Mouse (Mus musculus): ENCODE data around the gene Ago1. TPM values are rescaled to one million over a fixed set of nuclear protein-coding genes. Genes with fewer than 3 reads are reported as not detected.

Ago1 gene
- 10 to 100 TPM; 29.9 to 38.7 TPM for total RNA-seq (2021)
- long read RNA-seq, experiment 1, partial matches to known transcripts: 3 of 3 reads
- long read RNA-seq, experiment 1, other reads (novel, unspliced or antisense): 0 of 3 reads
- long read RNA-seq, experiment 2, partial matches to known transcripts: 0 of 1 reads
- long read RNA-seq, experiment 2, other reads (novel, unspliced or antisense): 1 of 1 reads

DNA sequence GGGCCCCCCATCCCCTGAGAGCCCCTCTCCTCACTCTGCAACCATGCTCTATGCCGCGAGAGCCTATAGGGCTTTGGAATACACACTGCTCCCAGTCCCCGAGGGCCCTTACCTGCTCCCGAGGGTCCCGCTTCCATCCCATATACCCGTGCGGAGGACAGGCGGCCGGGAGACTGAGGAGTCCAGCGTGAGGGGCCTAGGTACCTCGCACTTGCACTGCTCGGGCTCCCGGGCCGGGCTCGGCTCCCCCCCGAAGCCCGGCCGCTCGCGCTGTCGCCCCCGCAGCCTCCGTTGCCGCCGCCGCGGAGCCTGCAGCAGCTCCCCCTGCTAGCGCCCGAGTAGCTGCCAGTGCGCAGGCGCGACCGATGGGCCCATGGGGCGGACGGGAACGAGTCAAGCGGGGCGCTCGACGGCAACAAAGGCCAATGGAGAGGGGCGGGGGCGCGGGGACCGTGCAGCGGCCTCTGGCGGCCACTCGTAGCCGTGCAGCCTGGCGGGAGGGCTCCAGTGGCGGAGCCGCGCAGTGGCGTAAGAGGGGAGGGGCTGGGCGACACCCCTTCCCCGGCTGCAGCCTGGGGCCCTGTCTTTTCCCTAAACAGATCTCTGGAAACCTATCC, at the start of gene Ago1:
Gene Ago1 (minus strand): TSS at position 299 of the 617 bp plus-strand sequence.
- DNase-seq: peak; percentile 98

DNA sequence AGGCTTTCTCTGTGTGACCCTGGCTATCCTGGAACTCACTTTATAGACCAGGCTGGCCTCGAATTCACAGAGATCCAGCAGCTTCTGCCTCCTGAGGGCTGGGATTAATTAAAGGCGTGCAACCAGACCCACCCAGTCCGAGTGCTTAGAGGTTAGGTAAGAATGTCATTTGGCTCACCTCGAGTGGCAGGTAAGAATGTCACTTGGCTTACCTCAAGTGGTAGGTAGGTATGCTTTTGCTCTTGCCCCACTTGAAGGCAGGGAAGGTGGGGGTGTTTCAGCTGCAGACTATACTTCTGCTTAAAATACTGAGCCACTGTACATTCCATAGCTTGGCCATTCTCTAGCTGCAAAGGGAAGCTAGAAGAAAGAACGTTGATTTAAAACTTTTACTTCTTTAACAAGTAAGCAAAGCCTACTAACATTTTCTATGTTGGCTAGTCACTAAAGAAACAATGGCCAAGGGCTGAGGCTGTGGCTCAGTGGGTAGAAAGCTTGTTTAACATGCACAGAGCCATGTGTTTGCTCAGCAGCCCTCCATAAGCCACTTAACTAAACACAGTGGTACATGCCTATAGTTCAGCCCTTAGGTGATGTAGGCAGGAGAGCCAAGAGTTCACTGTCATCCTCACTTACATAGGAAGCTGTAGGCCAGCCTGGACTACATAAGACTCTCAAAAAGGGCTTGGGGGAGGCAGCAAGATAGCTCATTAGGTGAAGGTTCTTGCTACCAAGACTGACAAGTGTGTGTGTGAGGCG, 44.1 kb upstream of the Ago1 start:
- no peak for DNase-seq

DNA sequence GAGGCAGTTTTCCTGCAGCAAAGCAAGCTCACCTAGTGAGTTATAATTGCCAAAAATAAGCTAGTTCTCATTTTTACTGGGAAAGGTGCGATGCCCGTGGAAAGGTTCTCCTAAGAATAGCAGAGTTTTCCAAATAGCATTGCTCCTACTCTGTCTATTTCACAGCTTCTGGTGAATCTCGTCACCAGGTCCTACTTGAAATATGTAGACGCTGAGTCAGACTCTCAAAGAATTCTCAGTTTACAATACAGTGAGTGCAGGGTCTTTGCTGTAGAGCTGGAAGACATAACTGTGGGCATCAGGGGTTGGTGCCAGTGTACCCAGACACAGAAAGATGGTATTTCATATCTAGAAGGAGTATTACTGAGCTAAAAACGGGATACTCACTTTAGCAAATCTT, 42.6 kb upstream of the Ago1 start:
- no peak for DNase-seq

DNA sequence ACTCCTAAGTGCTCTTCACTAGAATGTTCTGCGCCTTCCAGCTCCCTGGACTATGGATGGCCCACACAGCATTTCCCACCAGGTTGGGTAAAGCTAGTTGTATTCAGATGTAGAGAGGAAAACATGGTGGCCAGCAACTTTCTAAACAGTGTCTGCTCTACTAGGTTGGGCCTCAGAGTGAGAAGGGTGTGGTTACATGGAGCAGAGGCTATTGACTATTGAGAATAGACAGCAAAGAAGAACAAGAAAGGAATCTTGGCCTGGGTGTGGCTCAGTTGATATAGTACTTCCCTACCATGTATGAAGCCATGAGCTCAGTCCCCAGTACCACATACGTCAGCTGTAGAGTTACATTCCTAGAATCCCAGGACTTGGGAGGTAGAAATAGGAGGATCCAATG, 40.7 kb upstream of the Ago1 start:
- no peak for DNase-seq

DNA sequence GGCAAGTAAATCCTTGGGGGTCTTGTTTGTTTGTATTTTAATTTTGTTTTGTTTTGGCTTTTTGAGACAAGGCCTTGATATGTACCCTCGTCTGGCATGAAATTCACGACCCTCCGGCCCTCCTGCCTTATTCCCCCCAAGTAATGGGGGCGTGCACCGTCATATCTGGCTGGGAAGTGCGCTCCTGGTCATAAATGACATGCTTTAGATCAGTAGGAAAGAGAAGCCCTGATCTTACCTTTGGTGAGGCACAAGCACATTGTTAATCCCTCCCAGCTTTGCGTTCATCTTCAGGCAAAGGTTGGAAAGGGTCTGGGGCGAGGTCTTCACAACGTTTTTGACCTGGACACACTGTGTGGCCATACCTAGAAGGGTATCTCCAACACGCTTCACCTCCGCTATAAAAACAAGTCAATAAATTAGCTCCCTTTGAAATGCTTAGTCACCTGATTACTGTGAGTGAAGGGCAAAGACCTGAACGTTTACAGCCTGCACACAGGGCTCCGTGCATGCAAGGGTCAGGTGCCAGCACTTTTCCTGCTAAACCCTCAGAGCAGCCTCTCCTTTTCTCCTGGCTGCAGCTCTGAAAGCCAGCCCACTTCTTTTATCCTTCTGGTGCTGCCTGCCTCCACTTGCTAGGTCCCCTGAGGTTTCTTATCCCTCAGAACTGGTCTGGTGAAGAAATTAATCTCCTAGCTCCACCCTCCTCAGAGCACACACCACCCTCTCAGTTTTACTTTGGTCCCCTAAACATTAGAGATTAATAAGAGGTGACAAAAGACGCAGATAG, 39.9 kb upstream of the Ago1 start:
- DNase-seq: no peak

DNA sequence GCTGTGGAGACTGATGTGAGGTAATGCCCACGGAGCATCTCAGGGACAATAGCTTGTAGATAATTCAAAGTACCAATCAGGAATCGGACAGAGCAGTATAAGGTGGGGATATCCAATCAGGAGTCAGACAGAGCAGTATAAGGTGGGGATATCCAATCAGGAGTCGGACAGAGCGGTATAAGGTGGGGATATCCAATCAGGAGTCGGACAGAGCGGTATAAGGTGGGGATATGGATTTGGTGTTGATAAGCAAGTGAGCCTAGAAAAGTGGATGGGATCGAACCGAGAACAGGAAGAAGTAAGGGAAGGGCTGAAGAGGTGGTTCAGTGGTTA, 34.6 kb upstream of the Ago1 start:
- no peak for DNase-seq

DNA sequence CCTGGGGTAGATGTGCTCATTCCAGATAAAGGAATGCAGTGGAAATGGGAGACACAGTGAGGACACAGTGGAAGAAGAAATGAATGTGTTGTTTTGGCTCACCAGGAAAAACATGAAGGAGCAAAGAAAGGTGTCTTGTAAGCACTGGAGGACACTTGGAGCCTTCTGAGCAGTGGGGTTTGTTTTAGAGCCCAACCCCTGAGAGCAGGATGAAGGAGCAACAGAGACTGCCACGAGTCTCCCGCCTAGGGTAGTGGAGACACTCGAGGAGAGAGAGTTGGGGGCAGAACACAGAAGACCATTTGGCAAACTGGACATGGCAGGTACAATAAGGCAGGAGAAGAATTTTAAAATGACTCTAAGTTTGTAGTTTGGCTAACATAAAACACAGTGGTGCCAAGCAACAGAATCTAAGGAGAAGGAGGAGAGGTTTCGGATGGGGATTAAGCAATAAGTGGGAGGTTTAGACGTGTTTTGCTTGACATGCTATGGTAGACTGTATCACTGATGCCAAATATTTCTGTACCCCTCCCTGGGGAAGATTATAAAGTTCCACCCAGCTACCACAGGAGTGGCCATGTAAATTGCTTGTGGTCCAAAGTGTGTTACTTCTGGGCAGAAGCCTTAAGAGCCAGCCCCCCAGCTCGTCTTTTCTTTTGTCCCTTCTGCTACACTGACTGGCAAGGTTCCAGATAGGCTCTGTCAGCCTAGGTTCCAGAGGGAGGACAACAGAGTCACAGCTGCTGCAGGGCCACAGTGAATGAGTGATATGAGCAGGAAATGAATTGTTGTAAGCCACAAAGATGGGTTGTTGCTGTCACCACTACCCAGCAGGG, 34.0 kb upstream of the Ago1 start:
- no peak for DNase-seq

DNA sequence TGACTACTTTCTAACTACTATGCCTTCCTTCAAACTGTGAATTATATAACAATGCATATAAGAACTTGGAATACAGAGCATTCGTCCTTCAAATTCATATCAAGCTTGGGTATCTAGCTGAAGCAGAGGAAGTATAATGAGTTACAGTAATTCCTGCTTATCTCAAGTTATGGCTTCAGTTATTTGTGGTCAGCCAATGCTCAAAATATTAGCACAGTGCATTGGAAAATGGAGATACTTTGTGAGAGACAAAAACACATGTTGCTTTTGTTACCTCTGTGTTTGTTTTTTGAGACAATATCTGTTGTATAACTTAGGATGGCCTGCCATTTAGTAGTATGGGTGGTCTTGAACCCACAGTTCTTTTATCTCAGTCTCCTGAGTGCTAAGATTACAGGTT, 30.2 kb upstream of the Ago1 start:
- no peak for DNase-seq

DNA sequence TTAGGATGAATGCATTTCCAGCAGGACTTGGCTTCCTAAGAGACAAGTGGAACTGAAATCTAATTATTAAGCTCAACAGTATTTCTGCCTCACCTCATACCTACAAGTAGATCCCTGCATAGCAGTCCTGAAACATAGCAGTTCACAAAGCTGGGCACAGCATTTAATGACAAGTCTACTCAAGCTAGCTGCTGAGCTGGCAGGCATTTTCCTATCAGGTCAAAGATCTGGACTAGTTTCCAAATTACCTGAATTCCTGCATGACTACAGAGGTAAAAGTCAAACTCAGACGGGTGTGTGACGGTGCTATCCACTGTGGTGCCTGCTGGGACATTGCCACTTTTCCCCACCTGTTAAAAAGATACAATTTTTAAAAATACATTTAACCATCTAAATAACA, 28.6 kb upstream of the Ago1 start:
- DNase-seq: no peak

DNA sequence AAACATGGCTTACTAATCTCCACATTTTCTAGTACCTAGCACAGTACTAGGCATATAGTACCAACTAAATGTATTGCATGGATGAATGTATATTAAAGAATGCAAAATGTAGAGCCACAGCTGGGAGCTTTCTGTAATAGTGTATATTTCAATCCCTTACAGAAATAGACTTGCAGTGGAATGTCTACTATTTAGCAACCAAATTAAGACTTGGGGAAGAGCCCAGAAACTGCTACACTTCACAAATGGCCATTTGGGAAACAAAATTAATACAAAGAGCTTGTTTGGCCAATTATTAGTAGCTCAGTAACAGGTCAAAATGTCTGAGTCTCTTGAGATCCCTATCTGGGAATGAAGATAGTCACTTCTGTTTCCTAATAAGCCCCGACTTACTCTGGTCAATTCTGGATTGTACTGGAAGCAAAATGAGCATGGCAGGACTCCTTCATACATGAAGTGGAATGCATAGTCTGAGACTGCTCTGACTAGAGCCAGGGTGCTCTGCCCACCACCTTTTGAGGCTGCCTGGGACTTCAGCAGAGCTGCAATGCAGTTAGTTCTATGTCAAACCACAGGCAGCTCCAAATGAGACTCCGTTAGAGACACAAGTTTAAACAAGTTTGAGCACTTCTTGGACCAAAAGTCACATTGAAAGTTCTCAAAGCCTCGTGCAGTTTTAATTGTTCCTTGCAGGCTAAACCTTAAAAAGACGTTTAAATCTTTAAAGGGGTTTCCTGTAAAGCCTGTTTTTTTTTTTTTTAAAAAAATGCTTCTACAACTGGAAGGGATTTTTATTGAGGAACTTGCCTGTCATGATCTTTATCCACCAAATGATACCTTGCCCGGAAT, 27.8 kb upstream of the Ago1 start:
- DNase-seq: no peak

DNA sequence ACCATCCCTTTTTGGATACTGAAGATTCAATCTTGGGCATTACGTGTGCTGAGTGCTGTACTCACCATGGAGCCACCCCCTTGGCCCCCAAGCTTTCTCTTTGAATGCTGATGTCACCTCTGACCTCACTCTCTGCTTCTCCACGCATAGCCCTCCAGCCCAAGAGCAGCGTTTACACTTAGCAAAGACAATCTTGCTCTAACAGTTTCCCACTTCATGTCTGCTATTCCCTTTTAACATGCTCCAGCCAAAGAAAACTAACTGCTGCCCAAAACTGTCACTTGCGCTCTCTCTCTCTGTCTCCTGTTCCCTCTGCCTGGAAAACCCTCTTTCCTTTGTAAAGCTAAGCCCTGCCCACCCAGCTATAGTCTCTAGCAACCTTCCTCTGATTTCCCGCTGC, 27.1 kb upstream of the Ago1 start:
- DNase-seq: no peak

DNA sequence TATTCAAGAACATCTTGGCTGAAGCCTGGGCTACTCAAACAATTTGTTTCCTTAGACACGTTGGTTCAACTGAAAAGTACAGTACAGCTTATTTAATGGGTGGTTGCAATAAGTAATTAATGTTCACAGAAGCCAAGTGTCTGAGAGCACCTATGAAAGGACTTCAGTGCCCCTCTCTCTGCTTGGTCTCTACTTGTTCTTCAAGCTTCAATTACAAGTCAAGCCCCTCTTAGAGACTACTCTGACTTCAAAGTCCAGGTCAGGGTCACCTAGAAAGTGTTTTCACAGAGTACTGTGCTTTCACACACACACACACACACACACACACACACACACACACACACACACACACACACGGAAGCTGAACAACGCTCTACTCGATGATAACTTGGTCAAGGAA, 25.0 kb upstream of the Ago1 start:
- no peak for DNase-seq

DNA sequence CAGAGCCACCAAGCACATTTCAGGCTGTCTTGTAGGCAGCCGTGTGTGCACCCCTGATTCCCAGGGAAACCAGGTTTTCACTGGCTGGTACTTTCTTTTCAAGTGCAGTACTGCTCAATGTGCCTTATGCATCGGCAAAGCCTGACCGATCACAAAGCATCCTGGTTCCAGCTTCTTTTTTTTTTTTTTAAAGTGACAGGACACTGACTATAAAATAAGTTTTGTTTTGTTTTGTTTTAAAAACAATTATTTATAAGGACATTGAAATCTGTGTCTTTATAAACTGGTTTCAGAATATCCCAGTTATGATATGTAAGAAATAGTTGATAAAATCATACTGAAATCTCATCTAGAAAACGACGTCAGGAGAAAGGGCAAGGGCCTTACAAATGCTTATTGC, 23.6 kb upstream of the Ago1 start:
- no peak for DNase-seq

DNA sequence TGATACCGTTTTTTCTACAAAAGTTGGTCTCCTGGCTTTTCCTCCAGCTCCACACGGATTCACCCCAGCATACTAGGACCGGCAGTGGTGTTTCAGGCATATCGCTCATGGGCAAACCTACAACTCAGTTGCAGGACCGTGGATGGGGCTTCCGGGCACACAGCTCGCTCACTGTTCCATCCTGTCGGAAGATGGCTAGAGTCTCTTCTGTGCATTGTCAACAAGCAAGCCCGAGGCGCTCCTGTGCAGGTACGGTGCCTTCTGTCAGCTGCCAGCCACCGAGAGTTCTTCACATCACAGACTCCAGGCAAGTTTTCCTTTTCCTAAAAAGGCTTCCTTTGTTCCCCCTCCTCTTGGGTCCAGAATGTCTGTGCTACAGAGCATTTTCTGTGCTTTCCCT, 22.3 kb upstream of the Ago1 start:
- no peak for DNase-seq

DNA sequence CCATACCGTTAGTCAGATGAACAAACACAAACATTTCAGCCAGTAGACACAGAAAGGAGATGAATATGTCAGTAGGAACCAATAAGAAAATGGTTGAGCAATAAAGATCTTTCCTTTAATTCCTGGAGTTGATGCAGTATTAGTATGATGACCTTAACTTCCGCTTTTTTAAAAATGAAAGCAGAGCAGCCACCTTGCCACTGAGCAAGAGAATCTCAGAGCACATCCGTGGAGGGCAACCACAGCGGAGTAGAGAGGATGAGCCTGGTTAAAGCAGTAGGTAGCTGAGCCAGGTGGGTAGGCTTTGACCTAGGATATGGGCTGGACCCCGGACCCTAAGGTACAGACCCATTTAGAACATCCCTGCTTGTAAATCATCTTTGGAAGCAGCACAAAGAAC, 21.4 kb upstream of the Ago1 start:
- no peak for DNase-seq

DNA sequence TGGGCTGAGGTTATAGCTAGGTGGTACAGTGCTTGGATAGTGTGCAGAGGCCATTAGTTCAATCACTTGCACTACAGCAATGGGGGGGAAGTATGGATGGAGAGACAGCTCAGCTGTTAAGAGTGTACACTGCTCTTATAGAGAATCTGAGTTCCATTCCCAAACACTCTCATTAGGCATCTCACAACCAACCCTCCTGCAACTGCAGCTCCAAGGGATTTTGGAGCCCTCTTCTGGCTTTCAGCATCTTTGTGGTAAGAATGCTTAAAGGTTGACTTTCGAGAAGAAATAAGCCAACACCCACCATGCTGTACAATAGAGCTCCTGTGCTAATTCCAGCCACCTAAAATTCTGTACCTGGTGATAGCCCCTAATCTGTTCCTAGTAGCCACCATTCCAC, 17.8 kb upstream of the Ago1 start:
- DNase-seq: no peak

DNA sequence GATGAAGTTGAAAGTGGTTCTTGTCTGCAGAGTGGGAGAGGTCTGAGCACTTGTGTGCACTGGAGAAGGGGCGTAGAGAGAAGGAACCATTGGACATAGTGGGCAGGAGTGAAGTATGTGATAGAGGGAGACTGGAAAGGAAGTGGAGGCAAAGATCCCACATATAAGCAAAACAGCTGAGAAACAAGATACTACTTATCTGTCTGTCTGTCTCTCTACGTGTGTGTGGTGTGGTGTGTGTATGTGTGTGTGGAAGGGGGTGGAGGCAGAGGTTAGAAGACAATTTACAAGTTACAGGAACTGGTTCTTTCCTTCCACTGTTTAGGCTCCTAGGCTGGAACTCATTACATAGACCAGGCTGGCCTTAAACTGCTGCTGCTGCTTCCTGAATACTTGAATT, 16.7 kb upstream of the Ago1 start:
- no peak for DNase-seq

DNA sequence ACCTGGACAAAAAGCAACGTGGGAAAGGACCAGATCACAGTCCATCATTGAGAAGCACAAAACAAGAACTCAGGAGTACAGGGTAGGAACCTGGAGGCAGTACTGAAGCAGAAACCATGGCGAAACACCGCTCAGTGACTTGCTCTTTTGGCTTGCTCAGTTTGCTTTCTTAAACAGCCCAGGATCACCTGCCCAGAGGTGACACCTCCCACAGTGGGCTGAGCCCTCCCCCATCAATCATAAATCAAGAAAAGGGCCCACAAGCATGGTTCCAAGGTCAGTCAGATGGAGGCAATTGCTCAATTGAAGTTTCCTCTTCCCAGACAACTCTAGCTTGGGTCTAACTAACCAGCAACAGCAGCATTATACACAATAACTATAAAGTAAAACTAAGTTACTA, 15.5 kb upstream of the Ago1 start:
- no peak for DNase-seq

DNA sequence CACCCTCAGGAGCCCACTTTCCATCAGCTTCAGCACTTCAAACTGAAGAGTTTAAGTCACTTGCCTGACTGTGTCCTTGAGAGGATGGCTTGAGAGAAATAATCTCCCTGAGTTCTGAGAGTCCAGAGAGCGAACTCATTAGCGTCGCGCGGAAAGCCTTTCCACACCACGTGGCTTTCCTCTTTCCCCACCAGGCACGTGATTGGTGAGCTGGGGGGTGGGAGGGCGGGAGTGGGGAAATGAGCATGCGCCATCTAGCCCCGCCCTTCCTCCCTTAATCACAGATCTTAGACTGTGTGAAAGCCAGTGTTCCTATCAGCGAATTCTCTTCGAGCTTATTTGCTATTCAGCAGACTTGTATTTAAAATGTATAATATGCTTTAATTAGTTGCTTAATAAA, 14.6 kb upstream of the Ago1 start:
- DNase-seq: no peak

DNA sequence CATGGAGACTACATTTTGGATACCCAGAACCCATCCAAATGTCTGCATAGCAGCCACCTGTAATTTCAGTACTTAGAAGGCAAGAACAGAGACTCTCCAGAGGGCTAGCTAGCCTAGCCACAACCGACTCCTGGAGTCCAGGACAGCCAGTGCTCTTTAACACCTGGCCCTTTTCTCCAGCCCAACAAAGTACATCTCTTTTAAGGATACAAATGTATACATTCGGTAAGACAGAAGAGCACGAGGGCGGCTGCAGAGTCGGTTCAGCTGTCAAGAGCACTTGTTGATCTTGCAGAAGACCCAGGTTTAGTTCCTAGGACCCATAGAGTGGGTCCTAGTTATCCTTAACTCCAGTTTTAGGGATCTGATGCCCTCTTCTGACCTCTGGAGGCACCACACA, 13.1 kb upstream of the Ago1 start:
- DNase-seq: no peak

DNA sequence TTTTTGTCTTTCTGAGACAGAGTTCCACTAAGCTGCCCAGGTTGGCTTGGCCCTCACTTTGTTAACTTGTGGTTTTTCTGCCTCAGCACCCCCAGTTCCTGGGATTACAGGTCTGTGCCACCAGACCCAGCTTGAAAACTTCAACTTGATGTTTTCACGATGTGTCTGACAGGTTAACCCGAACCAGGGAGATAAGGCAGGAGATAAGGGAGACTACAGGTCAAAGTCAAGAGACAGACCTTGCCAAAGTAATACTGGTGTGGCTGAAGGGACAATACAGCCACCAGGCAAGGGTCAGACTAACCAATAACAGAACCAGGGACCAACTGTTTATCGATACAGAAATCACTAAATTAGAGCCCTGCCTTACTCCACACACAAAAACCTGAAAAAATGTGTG, 11.9 kb upstream of the Ago1 start:
- DNase-seq: no peak

Measured in adrenal gland, postnatal 36 days (tissue).